Mouse (Mus musculus) thymus, postnatal 0 days (tissue): ENCODE measurements around the gene Pikfyve. TPM values are rescaled to one million over a fixed set of nuclear protein-coding genes. Genes with fewer than 3 reads are reported as not detected.

Experiments
- DNase-seq: peaks from one replicate; pipeline ENCODE4 v3.0.0-alpha.2; 2015; ENCODE audit warnings: low spot score
- polyA plus RNA-seq: library from polyadenylated mRNA; unstranded; fragments of >200 nt; fragmentation: Nextera tagmentation; extraction: Ambion mirVana; gene quantifications from 2 replicates; pipeline ENCODE4 v1.2.1, GENCODE M21; 2015

Pikfyve gene
- polyA plus RNA-seq, 1 experiment from 2014 or later, result 12.9 TPM

GRCm38 (mm10) chr1:65312896-65313295 lies 126.4 kb downstream of the Pikfyve start:
- DNase-seq, result no peak

GRCm38 (mm10) chr1:65314054-65315021 lies 127.9 kb downstream of the Pikfyve start:
- no peak for DNase-seq

- no peak for DNase-seq
Observed at GRCm38 (mm10) chr1:65315022-65315407, 128.5 kb downstream of the Pikfyve start.

Other genes starting within 250 kb of the Pikfyve start
- gene Plekhm3, start 229.9 kb upstream of the Pikfyve start, polyA plus RNA-seq, result 2.9 and 5.2 TPM in 2 replicates
- 0.39 and 0.72 TPM in 2 replicates for gene Akr1cl, start 153.9 kb upstream of the Pikfyve start, polyA plus RNA-seq
- gene Cryge, start 135.5 kb upstream of the Pikfyve start, polyA plus RNA-seq, result not detected in 2 replicates
- not detected in 2 replicates for gene Crygd, start 123.2 kb upstream of the Pikfyve start, polyA plus RNA-seq
- gene Crygc, start 113.0 kb upstream of the Pikfyve start, polyA plus RNA-seq, result 0.36 and 0.37 TPM in 2 replicates
- not detected in 2 replicates for gene Crygb, start 104.4 kb upstream of the Pikfyve start, polyA plus RNA-seq
- not detected in 2 replicates for gene Cryga, start 83.3 kb upstream of the Pikfyve start, polyA plus RNA-seq
- gene Gm28845, start 67.1 kb upstream of the Pikfyve start, polyA plus RNA-seq, result not detected in 2 replicates
- 2.3 TPM in 2 replicates for gene D630023F18Rik, start 63.5 kb upstream of the Pikfyve start, polyA plus RNA-seq
- 55.7 and 57.0 TPM in 2 replicates for gene Idh1, start 183 bp upstream of the Pikfyve start, polyA plus RNA-seq
- gene Pth2r, start 95.4 kb downstream of the Pikfyve start, polyA plus RNA-seq, result 0.05 TPM in 1 of 2 replicates, not detected in the other